Mouse (Mus musculus): Measurements from ENCODE around the gene Serpinb3b. TPM values are rescaled to one million over a fixed set of nuclear protein-coding genes. Genes with fewer than 3 reads are reported as not detected.
"Not testable (repeated sequence)": the region's sequence is repeated elsewhere in the genome, so short reads cannot be mapped to it uniquely, and the experiment has no call there.

Serpinb3b gene
- not detected for polyA plus RNA-seq (2021)

DNA sequence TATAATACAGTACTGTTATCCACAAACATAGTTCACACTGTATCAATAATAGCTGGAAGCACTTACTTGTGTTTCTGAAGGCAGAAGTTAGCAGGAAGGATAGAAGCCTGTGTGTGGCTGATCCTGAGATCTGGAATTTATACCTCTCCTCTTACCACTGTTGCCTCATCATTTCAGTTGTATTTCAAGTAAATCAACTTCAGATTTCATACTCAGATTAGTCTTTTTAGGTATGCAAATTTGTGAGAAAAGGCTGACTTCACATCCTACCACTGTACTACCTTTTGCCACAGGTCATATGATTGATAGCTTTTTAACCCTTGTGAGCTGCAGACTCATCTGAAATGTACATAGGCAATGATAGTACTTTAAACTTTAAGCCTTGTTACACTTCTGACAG, at the start of gene Serpinb3b, which contains the start of gene Serpinb3c:
Gene Serpinb3b, minus strand, starts transcription at position 101 of the 400 bp plus-strand sequence.
Gene Serpinb3c, minus strand, starts transcription at position 111 of the 400 bp plus-strand sequence.
- in situ Hi-C loops (cut with MboI; ENCODE audit: low pct_unique_long_range_greater_than_20kb); CTCF ChIA-PET; DNase-seq (ENCODE audit: low read depth, low spot score); H3K27me3 ChIP-seq; ATAC-seq; POLR2A ChIA-PET: not testable (repeated sequence)

DNA sequence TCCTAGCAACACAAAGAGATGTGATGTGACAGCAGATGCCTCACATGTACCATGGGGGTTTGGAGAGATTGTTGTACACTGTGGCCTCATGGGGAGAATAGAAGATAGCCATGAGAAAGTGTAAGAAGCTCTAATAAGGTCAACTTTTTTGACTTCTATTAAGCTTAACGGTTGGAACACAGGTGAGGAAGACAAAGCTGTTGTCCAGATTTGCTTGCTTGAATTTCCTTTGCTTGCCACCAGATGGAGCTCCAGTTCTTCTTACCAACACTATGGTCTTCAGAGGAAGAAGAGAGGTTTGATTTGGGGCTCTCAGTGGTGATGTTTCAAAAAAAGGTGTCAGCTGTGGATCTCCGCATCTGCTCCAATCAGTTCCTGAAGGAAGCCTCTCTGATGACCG, 35.0 kb downstream of the Serpinb3b start:
- H3K27me3 ChIP-seq; DNase-seq (ENCODE audit: low read depth, low spot score); POLR2A ChIA-PET: not testable (repeated sequence)
- ATAC-seq: peak; percentile 51
- CTCF ChIA-PET: interaction anchor here (0.8 to 2.0 kb wide), 4 partner anchors 235 to 246 kb away, joined by 3 to 12 read pairs (median 5); no protein-coding TSS in a partner anchor
- peak; percentile 57 for TF ChIP-seq CTCF (IDR thresholded peaks at IDR 0.05)
- in situ Hi-C loops (cut with MboI; ENCODE audit: low pct_unique_long_range_greater_than_20kb): loop anchor here (5.0 to 10.0 kb wide), 2 partner anchors 239 to 312 kb away; no protein-coding TSS in a partner anchor

DNA sequence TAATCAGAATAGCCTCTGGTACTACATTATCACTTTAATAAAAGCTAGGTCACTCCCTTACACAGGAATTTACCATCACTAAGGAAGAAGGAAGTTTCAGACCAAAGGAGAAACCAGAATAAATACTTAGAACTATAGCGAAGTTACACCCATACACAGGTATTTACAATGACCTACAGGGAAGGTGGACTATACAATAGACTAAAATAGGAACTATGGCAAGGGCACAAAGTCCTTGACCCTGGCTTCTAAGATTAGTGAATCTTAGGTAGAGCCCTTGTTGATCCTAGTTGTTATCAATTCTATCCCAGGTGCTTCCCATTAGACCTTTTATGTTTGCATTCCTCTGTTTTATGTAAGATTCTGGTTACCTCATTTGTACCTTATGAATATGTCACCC, 60.9 kb downstream of the Serpinb3b start:
- POLR2A ChIA-PET; H3K27me3 ChIP-seq; DNase-seq (ENCODE audit: low read depth, low spot score); ATAC-seq; CTCF ChIA-PET: not testable (repeated sequence)
- in situ Hi-C loops (cut with MboI; ENCODE audit: low pct_unique_long_range_greater_than_20kb): loop anchor here (5.0 to 10.0 kb wide), 2 partner anchors 112 to 210 kb away; no protein-coding TSS in a partner anchor

DNA sequence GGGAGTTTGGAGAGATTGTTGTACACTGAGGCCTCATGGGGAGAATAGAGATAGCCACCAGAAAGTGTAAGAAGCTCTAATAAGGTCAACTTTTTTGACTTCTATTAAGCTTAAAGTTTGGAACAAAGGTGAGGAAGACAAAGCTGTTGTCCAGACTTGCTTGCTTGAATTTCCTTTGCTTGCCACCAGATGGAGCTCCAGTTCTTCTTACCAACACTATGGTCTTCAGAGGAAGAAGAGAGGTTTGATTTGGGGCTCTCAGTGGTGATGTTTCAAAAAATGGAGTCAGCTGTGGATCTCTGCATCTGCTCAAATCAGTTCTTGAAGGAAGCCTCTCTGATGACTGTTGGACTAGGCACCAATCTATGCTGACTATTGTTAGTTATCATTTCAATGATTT, 150.7 kb downstream of the Serpinb3b start:
- peak; percentile 76 for ATAC-seq
- POLR2A ChIA-PET; DNase-seq (ENCODE audit: low read depth, low spot score); in situ Hi-C loops (cut with MboI; ENCODE audit: low pct_unique_long_range_greater_than_20kb); H3K27me3 ChIP-seq: not testable (repeated sequence)
- CTCF ChIA-PET: interaction anchor here (1.3 kb wide), 1 partner anchor 354 kb away, joined by 10 read pairs; no protein-coding TSS in a partner anchor
- peak; percentile 41 for TF ChIP-seq CTCF (IDR thresholded peaks at IDR 0.05)

Other genes starting within 250 kb of the Serpinb3b start
- not detected for gene Serpinb3a, start 226.1 kb downstream of the Serpinb3b start, polyA plus RNA-seq (2021)
- not detected for gene Serpinb3d, start 194.9 kb downstream of the Serpinb3b start, polyA plus RNA-seq (2021)
- gene Serpinb3c, start within 50 bp of the Serpinb3b start, polyA plus RNA-seq (2021): not detected
- gene Serpinb11, start 82.8 kb upstream of the Serpinb3b start, polyA plus RNA-seq (2021): not detected
- gene Serpinb7, start 121.3 kb upstream of the Serpinb3b start, polyA plus RNA-seq (2021): 0.10 TPM
- gene Serpinb2, start 233.1 kb upstream of the Serpinb3b start, polyA plus RNA-seq (2021): 4.3 TPM